Mouse (Mus musculus) ovary, adult 10 weeks (tissue): ENCODE data around the gene Stat4. TPM values are rescaled to one million over a fixed set of nuclear protein-coding genes. Genes with fewer than 3 reads are reported as not detected.

Experiments used
- polyA plus RNA-seq: library from polyadenylated mRNA; stranded (reverse); fragments of 350-450 nt; fragmentation: Illumina TruSeq; extraction: RNeasy Lipid Tissue Mini Kit (QIAGEN cat#74804); gene quantifications from one replicate; pipeline ENCODE4 v1.2.3, GENCODE M21; 2014

The Stat4 gene
- polyA plus RNA-seq: 3.0 TPM

GRCm38 (mm10) chr1:51986848-51987247 is at the start of gene Stat4:
Gene Stat4, plus strand, starts transcription at chr1:51987148.

GRCm38 (mm10) chr1:52118860-52119591 is 132.1 kb downstream of the Stat4 start, which contains the start of gene Stat1:
Gene Stat1, plus strand, starts transcription at chr1:52119440.

Other genes starting within 250 kb of the Stat4 start
- gene Myo1b, start 71.1 kb upstream of the Stat4 start, polyA plus RNA-seq: 187 TPM
- gene Stat1, start 132.3 kb downstream of the Stat4 start, polyA plus RNA-seq: 114 TPM
- gene Gls, start 246.1 kb downstream of the Stat4 start, polyA plus RNA-seq: 699 TPM